Mouse (Mus musculus) neural tube, embryonic 12.5 days (tissue): ENCODE measurements at regions not wholly inside any gene's neighbourhood (a gene's known extent, or its start where the extent isn't known, plus 50 kb on each side); places are given as distances from the start of the nearest gene placed in this dataset.

Experiments used
- ATAC-seq: fragments of 200-750 bp; cut with Nextera tagmentation; 2 replicates; pipeline ENCODE4 v1.8.0; 2017; ENCODE audit warnings: low read depth, mild to moderate bottlenecking, moderate TSS enrichment, moderate library complexity; ENCODE audit not compliant: low FRiP score
- H3K27ac ChIP-seq: fragments of 300-500 bp; sonication (generic); 2 replicates; pipeline ENCODE4 v1.5.1; 2016
- H3K27me3 ChIP-seq: fragments of 300-500 bp; sonication (generic); replicated peaks from 2 replicates; pipeline ENCODE4 v1.6.1; 2016; ENCODE audit warnings: mild to moderate bottlenecking
- H3K36me3 ChIP-seq: fragments of 300-500 bp; sonication (generic); 2 replicates; pipeline ENCODE4 v1.6.1; 2016; ENCODE audit warnings: mild to moderate bottlenecking
- H3K4me1 ChIP-seq: fragments of 300-500 bp; sonication (generic); 2 replicates; pipeline ENCODE4 v1.6.1; 2016
- H3K4me2 ChIP-seq: fragments of 300-500 bp; sonication (generic); replicated peaks from 2 replicates; pipeline ENCODE4 v1.6.1; 2016; ENCODE audit warnings: mild to moderate bottlenecking
- H3K4me3 ChIP-seq: fragments of 300-500 bp; sonication (generic); 2 replicates; pipeline ENCODE4 v1.5.1; 2016
- H3K9ac ChIP-seq: fragments of 300-500 bp; sonication (generic); 2 replicates; pipeline ENCODE4 v1.6.1; 2016; ENCODE audit warnings: mild to moderate bottlenecking
- H3K9me3 ChIP-seq: fragments of 300-500 bp; sonication (generic); 2 replicates; pipeline ENCODE4 v1.6.1; 2016; ENCODE audit warnings: mild to moderate bottlenecking
- WGBS: fragments of 180-500 bp; shearing (Covaris S2); methylation state at CpG from one replicate; pipeline ENCODE4 v1.1.7; 2016; 5-methylcytosine and 5-hydroxymethylcytosine counted together

DNA sequence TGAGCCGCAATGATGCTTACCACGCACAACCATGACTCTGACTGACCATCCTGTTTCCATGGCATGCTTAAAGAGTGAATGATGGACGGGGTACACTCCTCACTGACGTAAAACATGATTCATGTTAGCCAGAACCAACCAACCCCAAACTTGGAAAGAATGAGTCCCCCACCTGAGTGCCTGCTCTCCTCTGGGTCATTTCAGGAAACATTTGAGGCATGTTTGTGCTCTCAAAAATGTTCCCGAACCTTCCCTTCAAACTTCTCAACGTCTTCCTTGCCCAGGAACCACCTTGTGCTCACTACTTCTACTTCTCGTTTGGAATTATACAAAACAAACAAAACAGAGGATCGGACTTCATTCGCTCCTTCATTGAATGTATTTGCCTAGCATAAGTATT lies 95.7 kb downstream of the Tmco5 start:
- Histone ChIP-seq H3K9ac (no peak overlapping the region), H3K36me3 (no peaks in the 10 kb centered on the region), H3K27me3 (no peaks in the 10 kb centered on the region), H3K27ac (no peak overlapping the region), H3K4me3 (no peak overlapping the region), H3K4me1 (peaks cover 53% of the 10 kb centered on the region), H3K9me3 (no peaks in the 10 kb centered on the region), H3K4me2 (no peak overlapping the region)
- no peak for ATAC-seq
- WGBS, result 69% methylated on average over 9 of the region's 9 CpGs

DNA sequence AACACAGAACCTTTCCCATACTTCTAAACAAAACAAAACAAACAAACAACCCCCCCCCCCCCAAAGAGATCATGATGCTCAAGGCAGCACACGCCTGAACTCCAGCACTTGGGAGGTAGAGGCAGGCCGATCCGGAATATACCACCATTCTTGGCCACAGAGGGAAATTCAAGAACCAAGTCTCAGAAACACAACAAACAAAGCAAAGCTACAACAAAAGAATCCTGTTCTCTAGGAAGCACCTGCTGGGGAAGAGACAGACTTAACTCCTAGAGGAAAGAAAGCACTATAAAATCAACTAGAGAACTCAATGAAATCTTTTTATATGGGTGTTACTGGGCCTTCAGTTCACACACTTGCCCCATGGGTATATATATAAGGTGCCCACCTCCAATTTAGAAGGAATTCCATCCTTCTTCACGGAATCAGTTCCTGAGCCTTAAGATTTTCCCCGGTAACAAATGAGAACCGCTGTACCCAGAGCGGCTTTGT lies 96.1 kb downstream of the Tmco5 start:
- Histone ChIP-seq H3K9ac (0 out of 2 replicates have a peak overlapping the region, but pooled peaks have one; percentile 70), H3K9me3 (no peaks in the 10 kb centered on the region), H3K4me3 (no peak overlapping the region), H3K4me2 (peak overlapping the region; percentile 62), H3K4me1 (peaks cover 53% of the 10 kb centered on the region), H3K27ac (peak overlapping the region; percentile 93), H3K36me3 (no peaks in the 10 kb centered on the region), H3K27me3 (no peaks in the 10 kb centered on the region)
- no peak for ATAC-seq
- 13% methylated on average over 7 of the region's 7 CpGs for WGBS

DNA sequence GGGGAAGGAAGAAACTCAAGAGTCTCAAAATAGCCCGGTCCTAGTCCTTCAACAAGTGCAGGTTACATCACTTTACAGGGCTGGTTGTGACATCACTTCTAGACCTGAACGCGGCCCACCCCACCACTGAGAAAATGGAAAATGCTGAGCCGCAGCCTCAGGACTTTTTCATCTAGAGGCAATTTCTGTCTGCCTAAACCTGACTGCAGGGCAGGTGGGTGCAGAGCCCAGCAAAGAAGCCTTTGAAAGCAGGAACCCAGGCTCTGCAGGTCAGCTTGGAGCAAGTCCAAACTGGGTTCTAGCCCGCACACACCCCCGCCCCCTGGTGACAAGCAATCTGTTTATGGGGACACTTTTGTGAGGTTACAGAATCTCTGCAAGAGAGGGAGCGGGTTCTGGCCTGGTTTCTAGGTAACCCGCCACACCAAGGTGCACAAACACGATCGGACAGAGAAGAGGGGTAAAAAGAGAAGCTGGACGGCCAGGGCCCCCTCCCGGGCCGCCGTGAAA lies 96.7 kb downstream of the Tmco5 start:
- peaks cover 56% of the 10 kb centered on the region for H3K4me1 ChIP-seq
- ATAC-seq, result peak; percentile 52
- no peaks in the 10 kb centered on the region for H3K36me3 ChIP-seq
- no peaks in the 10 kb centered on the region for H3K9me3 ChIP-seq
- under 1% methylated on average over 14 of the region's 14 CpGs for WGBS
- peak overlapping the region; percentile 36 for H3K4me3 ChIP-seq
- H3K9ac ChIP-seq, result peak overlapping the region; percentile 70
- H3K4me2 ChIP-seq, result peak overlapping the region; percentile 62
- H3K27ac ChIP-seq, result peak overlapping the region; percentile 93
- no peaks in the 10 kb centered on the region for H3K27me3 ChIP-seq

- H3K27me3 ChIP-seq, result no peaks in the 10 kb centered on the region
- H3K4me2 ChIP-seq, result peak overlapping the region; percentile 62
- under 1% methylated on average over 54 of the region's 54 CpGs for WGBS
- ATAC-seq, result peak; percentile 94
- no peaks in the 10 kb centered on the region for H3K36me3 ChIP-seq
- peak overlapping the region; percentile 93 for H3K27ac ChIP-seq
- H3K9me3 ChIP-seq, result no peaks in the 10 kb centered on the region
- H3K4me3 ChIP-seq, result peak overlapping the region; percentile 36
- peak overlapping the region; percentile 70 for H3K9ac ChIP-seq
- peaks cover 60% of the 10 kb centered on the region for H3K4me1 ChIP-seq
Measured at GRCm38 (mm10) chr2:116975601-116976431, 97.3 kb downstream of the Tmco5 start.

DNA sequence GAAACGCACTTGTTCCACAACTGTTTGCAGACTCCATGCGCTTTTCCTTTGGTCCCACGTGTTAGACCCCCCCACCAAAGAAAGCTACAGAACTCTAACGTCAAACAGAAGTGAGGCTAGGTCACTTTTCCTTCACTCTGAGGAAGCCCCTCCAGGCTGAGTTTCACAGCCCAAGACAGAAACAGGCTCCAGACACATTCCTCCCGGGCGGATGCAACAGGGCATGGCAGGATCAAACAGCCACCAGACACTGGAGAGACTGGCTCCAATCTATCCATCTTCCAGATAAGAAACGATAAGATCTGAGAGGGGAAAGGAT lies 97.9 kb downstream of the Tmco5 start:
- H3K36me3 ChIP-seq, result no peaks in the 10 kb centered on the region
- 0% methylated on average over 7 of the region's 7 CpGs for WGBS
- no peaks in the 10 kb centered on the region for H3K9me3 ChIP-seq
- no peak for ATAC-seq
- H3K9ac ChIP-seq, result peak overlapping the region; percentile 70; the same call in 1 of the 2 replicates
- no peaks in the 10 kb centered on the region for H3K27me3 ChIP-seq
- peak overlapping the region; percentile 93 for H3K27ac ChIP-seq
- H3K4me2 ChIP-seq, result peak overlapping the region; percentile 62
- peaks cover 60% of the 10 kb centered on the region for H3K4me1 ChIP-seq
- no peak overlapping the region; the same call in 1 of the 2 replicates for H3K4me3 ChIP-seq

DNA sequence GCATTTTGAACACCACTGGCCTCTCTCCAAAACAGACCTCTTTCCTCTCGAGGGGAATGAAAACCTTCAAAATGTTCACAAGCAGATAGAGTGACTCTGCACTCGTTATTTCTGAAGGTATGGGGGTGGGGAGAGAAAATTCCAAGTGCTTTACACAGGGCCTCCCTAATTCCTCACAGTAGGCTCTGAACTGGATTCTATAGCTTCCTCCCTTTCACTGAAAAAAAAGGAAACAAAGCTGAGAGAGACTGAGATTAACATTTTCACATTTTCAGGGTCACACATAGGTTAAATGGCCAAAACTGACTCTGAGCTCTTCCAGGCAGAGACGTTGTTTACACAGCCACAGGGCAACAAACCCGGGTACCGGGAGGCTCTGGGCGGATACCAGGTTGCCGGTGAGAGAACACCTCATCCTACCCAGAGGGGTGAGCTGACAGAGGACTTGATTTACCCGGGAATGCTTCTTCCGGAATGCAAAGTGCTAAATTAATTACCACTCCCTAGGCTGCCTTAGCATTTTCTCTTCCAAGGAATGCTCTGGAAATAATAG lies 98.5 kb downstream of the Tmco5 start:
- Histone ChIP-seq H3K27me3 (no peaks in the 10 kb centered on the region), H3K9me3 (no peaks in the 10 kb centered on the region), H3K27ac (peak overlapping the region; percentile 54; the same call in 1 of the 2 replicates), H3K4me1 (peaks cover 57% of the 10 kb centered on the region), H3K4me2 (peak overlapping the region; percentile 62), H3K36me3 (no peaks in the 10 kb centered on the region), H3K4me3 (no peak overlapping the region), H3K9ac (no peak overlapping the region)
- WGBS, result 2% methylated on average over 9 of the region's 9 CpGs
- no peak for ATAC-seq

GRCm38 (mm10) chr2:116977771-116978600 lies 99.5 kb downstream of the Tmco5 start:
- H3K9ac ChIP-seq, result no peak overlapping the region
- no peaks in the 10 kb centered on the region for H3K36me3 ChIP-seq
- H3K4me2 ChIP-seq, result no peak overlapping the region
- no peak for ATAC-seq
- H3K27me3 ChIP-seq, result no peaks in the 10 kb centered on the region
- H3K4me1 ChIP-seq, result peaks cover 49% of the 10 kb centered on the region
- no peak overlapping the region for H3K27ac ChIP-seq
- no peaks in the 10 kb centered on the region for H3K9me3 ChIP-seq
- WGBS, result 48% methylated on average over 10 of the region's 10 CpGs
- no peak overlapping the region for H3K4me3 ChIP-seq

DNA sequence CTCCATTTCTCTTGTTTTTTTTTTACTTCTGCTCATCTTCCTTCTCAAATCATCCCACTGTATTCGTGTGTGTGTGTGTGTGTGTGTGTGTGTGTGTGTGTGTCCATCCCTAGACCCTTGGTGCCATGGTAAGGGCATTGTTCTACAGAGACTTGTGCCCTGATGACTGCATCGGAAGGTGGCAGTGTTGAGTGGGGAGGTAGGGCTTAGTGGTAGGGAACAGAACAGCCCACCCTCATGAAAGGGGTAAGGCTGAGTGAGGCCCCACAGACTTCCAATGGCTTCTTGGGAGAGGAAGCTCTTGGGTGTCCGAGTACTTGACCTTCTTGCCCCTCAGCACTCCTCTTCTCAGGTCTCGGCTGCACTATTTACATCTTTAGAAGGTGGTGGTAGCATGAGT lies 100.3 kb downstream of the Tmco5 start:
- Histone ChIP-seq H3K9ac (no peak overlapping the region), H3K36me3 (no peaks in the 10 kb centered on the region), H3K27me3 (no peaks in the 10 kb centered on the region), H3K9me3 (no peaks in the 10 kb centered on the region), H3K4me2 (no peak overlapping the region), H3K4me1 (peaks cover 41% of the 10 kb centered on the region), H3K4me3 (no peak overlapping the region), H3K27ac (no peak overlapping the region)
- no peak for ATAC-seq
- WGBS, result 67% methylated on average over 4 of the region's 4 CpGs

DNA sequence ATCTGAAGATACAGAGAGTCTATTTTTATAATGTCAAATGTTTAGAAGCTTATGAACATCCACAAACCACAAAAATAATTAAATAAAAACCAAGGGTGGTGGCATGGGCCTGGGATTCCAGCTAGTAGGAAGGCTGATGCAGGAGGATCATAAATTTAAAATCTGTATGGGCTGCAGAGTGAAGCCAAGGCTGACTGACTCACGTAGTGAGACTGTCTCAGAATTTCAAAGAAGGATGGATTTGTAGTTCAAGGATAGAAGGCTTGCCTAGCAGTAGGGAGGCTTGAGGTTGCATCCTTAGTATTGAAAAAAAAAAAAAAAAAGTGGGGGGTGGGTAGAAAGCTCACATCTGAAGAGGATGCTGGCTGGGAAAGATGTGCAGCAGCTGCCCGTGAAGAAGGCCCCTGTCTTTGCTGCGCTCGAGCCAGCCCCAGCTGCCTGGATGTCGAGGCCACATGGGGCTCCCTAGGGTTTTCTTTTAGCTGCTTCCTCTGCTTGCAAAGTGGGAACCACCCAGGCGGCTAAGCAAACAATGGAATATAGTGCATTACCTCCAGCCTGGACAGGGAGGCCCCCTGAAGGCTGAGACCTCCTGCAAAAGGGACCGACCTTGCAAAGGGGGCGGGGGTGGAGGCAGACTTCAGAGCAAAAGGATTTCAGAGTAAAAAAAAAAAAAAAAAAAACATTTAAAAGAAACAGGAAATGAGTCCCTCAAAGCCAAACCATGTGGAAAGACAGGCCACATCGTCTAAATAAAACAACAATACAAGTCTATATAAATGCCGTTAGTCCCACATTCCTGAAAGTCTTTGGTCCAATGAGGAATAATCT lies 101.3 kb downstream of the Tmco5 start:
- Histone ChIP-seq H3K9me3 (no peaks in the 10 kb centered on the region), H3K9ac (no peak overlapping the region), H3K27me3 (no peaks in the 10 kb centered on the region), H3K27ac (no peak overlapping the region), H3K4me3 (no peak overlapping the region), H3K4me2 (peak overlapping the region; percentile 17; the same call in 1 of the 2 replicates), H3K36me3 (no peaks in the 10 kb centered on the region), H3K4me1 (peaks cover 32% of the 10 kb centered on the region)
- ATAC-seq, result no peak
- 2% methylated on average over 10 of the region's 10 CpGs for WGBS

GRCm38 (mm10) chr2:116980692-116981091 lies 102.2 kb downstream of the Tmco5 start:
- 42% methylated on average over 5 of the region's 5 CpGs for WGBS
- H3K9ac ChIP-seq, result no peak overlapping the region
- no peak for ATAC-seq
- H3K4me1 ChIP-seq, result peaks cover 26% of the 10 kb centered on the region
- no peak overlapping the region for H3K4me3 ChIP-seq
- no peaks in the 10 kb centered on the region for H3K9me3 ChIP-seq
- no peak overlapping the region for H3K4me2 ChIP-seq
- no peaks in the 10 kb centered on the region for H3K27me3 ChIP-seq
- H3K36me3 ChIP-seq, result no peaks in the 10 kb centered on the region
- no peak overlapping the region for H3K27ac ChIP-seq

- no peaks in the 10 kb centered on the region for H3K27me3 ChIP-seq
- H3K9ac ChIP-seq, result no peak overlapping the region
- H3K4me1 ChIP-seq, result peaks cover 12% of the 10 kb centered on the region
- no peaks in the 10 kb centered on the region for H3K9me3 ChIP-seq
- H3K4me2 ChIP-seq, result no peak overlapping the region
- no peaks in the 10 kb centered on the region for H3K36me3 ChIP-seq
- H3K4me3 ChIP-seq, result no peak overlapping the region
- H3K27ac ChIP-seq, result no peak overlapping the region
- ATAC-seq, result no peak
- WGBS, result 91% methylated on average over 5 of the region's 5 CpGs
Measured at GRCm38 (mm10) chr2:116983351-116983750, 104.9 kb downstream of the Tmco5 start.
